Mouse (Mus musculus) Patski (cell line): ENCODE results near the gene Amhr2. TPM values are rescaled to one million over a fixed set of nuclear protein-coding genes. Genes with fewer than 3 reads are reported as not detected.

ENCODE experiments used
- ATAC-seq: fragments of 100-300 bp; one replicate; pipeline ENCODE4 v1.8.0; 2021
- CTCF ChIA-PET: fragments of 350-600 bp; sonication (Branson Sonifier 250); formaldehyde crosslinking; loops from one replicate; lab custom pipeline; 2022; ENCODE audit warnings: inconsistent platforms; lab: Charles Lee
- POLR2A ChIA-PET: fragments of 350-600 bp; sonication (Branson Sonifier 250); formaldehyde crosslinking; loops from one replicate; lab custom pipeline; 2022; ENCODE audit warnings: antibody characterized with exemption, inconsistent platforms; lab: Charles Lee
- DNase-seq: peaks from one replicate; pipeline ENCODE4 v3.0.0-alpha.2; 2011; ENCODE audit warnings: low read depth, low spot score
- H3K27me3 ChIP-seq: fragments of 371-371 bp; one replicate; pipeline ENCODE4 v1.5.1; 2021
- CTCF ChIP-seq: fragments of 100-300 bp; IDR thresholded peaks from one replicate; pipeline ENCODE4 v1.5.1; 2021
- in situ Hi-C: fragments of 300-500 bp; cut with MboI; formaldehyde crosslinking; loops from 3 replicates; pipeline ENCODE4 v1.11.1; 2018; ENCODE audit warnings: low pct_unique_long_range_greater_than_20kb, mixed read lengths
- polyA plus RNA-seq: library from polyadenylated mRNA; unstranded; gene quantifications from one replicate; pipeline ENCODE4 v1.2.3, GENCODE M21; 2021

Amhr2 gene
- polyA plus RNA-seq, 1 experiment from 2014 or later: not detected

DNA sequence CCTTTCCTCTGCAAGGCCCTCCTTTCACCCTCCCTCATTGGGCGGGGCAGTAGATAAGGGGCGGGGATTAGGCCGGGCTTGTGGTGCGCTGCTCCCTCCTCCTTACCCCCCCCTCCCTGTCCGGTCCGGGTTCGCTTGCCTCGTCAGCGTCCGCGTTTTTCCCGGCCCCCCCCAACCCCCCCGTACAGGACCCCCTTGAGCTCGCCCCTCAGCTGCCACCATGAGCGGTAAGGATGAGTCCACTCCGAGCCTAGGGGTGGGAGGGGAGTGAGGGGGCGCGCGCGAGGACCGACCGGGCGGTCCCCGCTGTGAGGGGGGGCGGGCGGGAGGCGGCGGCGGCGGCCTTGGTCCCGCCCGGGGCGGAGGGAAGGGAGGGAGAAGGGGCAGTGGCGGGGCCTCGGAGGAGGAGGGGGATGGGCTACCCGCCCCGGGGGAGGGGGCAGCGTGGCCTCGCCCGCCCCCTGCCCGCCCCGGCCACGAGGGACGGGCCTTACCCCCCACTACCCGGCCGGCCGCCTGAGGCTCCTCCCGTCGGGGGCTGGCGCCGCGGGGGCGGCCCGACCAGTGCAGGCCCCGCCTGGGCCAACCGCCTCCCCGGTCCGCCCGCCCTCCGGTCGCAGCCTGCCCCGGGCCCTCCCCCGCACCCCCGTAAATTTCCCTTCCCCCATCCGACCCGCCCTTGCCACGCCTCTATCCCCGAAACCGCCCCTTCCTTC lies 38.8 kb upstream of the Amhr2 start:
- in situ Hi-C loops: no loop called here
- ATAC-seq: no peak
- no peak for DNase-seq
- TF ChIP-seq CTCF: no peak
- CTCF ChIA-PET: interaction anchor here (1.0 kb wide), 2 partner anchors 16 to 21 kb away, joined by 3 to 4 read pairs; no protein-coding TSS in a partner anchor
- H3K27me3 ChIP-seq: no peaks in the 10 kb centered on the region
- POLR2A ChIA-PET: interaction anchor here (0.7 kb wide), 1 partner anchor 12 kb away, joined by 3 read pairs; no protein-coding TSS in a partner anchor

DNA sequence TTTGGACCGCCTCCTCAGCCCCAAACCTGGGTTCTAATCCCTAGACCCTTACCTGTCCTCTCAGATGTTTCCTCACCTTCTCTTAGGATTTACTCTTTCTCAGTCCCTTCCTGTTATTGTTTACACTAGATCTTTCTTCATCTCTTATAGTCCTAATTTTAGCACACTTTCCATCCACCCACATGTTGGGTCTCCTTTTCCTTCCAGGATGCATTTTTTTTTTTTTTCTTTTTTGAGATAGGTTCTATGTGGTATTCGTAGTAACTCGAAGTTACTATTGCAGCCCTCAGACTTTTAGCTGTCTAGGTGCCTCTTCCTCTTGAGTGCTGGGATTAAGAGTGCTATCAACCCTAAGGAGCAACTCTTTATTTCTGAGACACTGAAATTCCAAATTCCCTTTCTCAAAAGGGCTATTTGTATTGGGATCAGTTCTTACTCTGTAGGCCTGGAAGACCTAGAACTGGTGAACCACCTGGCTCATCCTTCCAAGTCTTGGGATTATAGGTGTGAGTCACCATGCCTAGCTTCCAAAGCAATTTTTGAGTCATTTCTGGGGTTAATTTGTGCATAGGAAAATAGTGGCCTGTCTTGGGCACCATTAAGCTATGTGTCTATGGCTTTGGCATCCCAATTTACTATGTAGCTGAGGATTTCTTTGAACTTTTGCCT lies 38.1 kb upstream of the Amhr2 start:
- in situ Hi-C loops: no loop called here
- TF ChIP-seq CTCF: no peak
- DNase-seq (no peak), ATAC-seq (no peak)
- no peaks in the 10 kb centered on the region for H3K27me3 ChIP-seq
- POLR2A ChIA-PET: no interaction called here
- CTCF ChIA-PET: interaction anchor here (2.3 kb wide), 1 partner anchor 11 kb away, joined by 11 read pairs; no protein-coding TSS in a partner anchor

DNA sequence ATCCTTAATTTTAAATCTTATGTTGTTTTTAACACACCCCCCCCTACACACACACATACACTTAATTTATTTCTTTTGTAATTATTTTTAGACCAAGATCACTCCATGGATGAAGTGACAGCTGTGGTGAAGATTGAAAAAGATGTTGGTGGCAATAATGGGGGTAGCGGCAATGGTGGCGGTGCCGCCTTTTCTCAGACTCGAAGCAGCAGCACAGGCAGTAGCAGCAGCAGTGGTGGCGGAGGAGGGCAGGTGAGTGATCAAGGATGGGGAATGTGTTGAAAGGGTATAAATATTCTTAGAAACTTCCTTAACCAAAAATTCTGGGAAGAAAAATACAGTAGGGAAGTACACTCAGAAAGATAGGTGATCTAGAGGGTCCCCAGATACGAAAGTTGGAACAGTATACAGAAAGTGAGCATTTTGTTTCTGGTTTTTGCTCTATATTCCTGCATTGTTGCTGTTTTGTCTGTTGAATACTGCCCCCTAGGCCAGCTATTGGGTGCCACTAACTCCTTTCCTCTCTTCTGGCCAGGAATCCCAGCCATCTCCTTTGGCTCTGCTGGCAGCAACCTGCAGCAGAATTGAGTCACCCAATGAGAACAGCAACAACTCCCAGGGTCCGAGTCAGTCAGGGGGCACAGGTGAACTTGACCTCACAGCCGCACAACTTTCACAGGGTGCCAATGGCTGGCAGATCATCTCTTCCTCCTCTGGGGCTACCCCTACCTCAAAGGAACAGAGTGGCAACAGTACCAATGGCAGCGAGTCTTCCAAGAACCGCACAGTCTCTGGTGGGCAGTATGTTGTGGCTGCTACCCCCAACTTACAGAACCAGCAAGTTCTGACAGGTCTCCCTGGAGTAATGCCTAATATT lies 37.2 kb upstream of the Amhr2 start:
- no peak for DNase-seq
- in situ Hi-C loops: no loop called here
- POLR2A ChIA-PET: no interaction called here
- CTCF ChIA-PET: interaction anchor here (1.7 to 2.3 kb wide), 2 partner anchors 10 to 12 kb away, joined by 7 to 11 read pairs; no protein-coding TSS in a partner anchor
- TF ChIP-seq CTCF: no peak
- no peaks in the 10 kb centered on the region for H3K27me3 ChIP-seq
- no peak for ATAC-seq

DNA sequence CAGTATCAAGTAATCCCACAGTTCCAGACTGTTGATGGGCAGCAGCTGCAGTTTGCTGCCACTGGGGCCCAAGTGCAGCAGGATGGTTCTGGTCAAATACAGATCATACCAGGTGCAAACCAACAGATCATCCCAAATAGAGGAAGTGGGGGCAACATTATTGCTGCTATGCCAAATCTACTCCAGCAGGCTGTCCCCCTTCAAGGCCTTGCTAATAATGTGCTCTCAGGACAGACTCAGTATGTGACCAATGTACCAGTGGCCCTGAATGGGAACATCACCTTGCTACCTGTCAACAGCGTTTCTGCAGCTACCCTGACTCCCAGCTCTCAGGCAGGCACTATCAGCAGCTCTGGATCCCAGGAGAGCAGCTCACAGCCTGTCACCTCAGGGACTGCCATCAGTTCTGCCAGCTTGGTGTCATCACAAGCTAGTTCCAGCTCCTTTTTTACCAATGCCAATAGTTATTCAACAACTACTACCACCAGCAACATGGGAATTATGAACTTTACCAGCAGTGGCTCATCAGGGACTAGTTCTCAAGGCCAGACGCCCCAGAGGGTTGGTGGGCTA lies 36.5 kb upstream of the Amhr2 start:
- no peak for ATAC-seq
- H3K27me3 ChIP-seq: no peaks in the 10 kb centered on the region
- POLR2A ChIA-PET: no interaction called here
- CTCF ChIA-PET: interaction anchor here (0.9 to 2.3 kb wide), 4 partner anchors 9 to 47 kb away, joined by 3 to 11 read pairs (median 6); no protein-coding TSS in a partner anchor
- TF ChIP-seq CTCF: no peak
- DNase-seq: no peak
- in situ Hi-C loops: no loop called here

DNA sequence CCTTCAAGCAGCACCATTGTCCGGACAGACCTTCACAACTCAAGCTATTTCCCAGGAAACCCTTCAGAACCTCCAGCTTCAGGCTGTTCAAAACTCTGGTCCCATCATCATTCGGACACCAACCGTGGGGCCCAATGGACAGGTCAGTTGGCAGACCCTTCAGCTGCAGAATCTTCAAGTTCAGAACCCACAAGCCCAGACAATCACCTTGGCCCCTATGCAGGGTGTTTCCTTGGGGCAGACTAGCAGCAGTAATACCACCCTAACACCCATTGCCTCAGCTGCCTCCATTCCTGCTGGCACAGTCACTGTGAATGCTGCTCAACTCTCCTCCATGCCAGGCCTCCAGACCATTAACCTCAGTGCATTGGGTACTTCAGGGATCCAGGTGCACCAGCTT lies 35.9 kb upstream of the Amhr2 start:
- DNase-seq: no peak
- ATAC-seq: no peak
- CTCF ChIA-PET: interaction anchor here (0.9 to 1.7 kb wide), 3 partner anchors 11 to 47 kb away, joined by 3 to 7 read pairs (median 4); no protein-coding TSS in a partner anchor
- no peak for TF ChIP-seq CTCF
- in situ Hi-C loops: no loop called here
- H3K27me3 ChIP-seq: no peaks in the 10 kb centered on the region
- POLR2A ChIA-PET: no interaction called here

DNA sequence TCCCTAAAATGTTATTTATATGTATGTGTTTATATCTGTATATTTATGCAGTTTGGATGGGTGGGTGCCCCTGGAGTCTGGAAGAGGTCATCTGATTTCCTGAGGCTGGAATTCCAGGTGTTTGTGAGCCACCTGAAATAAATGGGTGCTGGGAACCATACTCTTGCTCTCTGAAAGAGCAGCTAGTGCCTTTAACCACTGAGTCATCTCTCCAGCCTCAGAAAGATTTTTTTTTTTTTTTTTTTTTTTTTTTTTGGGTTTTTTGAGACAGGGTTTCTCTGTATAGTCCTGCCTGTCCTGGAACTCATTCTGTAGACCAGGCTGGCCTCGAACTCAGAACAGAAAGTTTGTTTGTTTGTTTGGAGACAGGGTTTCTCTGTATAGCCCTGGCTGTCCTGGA lies 34.1 kb upstream of the Amhr2 start:
- in situ Hi-C loops: no loop called here

DNA sequence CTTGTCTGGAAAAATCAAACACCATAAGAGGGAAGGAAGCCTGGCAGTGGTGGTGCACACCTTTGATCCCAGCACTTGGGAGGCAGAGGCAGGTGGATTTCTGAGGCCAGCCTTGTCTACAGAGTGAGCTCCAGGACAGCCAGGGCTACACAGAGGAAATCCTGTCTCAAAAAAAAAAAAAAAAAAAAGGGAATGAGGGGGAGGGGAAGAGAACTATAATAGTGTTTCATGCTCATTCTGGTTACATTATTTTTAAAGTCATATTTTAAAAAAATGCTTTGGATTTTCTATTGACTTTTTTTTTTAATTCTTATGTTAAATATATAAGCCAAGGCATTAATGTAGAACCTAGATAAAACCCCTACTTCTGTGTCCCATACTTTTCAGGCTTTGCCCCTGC lies 31.5 kb upstream of the Amhr2 start:
- in situ Hi-C loops: no loop called here
- ChIA-PET CTCF (interaction anchor here (1.3 kb wide), 1 partner anchor 32 kb away, joined by 4 read pairs; no protein-coding TSS in a partner anchor), POLR2A (interaction anchor here (0.7 kb wide), 1 partner anchor 1027 kb away, joined by 6 read pairs; no protein-coding TSS in a partner anchor)
- DNase-seq (no peak), ATAC-seq (no peak)
- no peak for TF ChIP-seq CTCF
- no peaks in the 10 kb centered on the region for H3K27me3 ChIP-seq

More for the DNA sequence above, 34.1 kb upstream of the Amhr2 start:
- ChIA-PET POLR2A (interaction anchor here (0.6 kb wide), 1 partner anchor 89 kb away, joined by 3 read pairs; no protein-coding TSS in a partner anchor), CTCF (no interaction called here)
- DNase-seq (no peak), ATAC-seq (no peak)
- no peak for TF ChIP-seq CTCF
- no peaks in the 10 kb centered on the region for H3K27me3 ChIP-seq

DNA sequence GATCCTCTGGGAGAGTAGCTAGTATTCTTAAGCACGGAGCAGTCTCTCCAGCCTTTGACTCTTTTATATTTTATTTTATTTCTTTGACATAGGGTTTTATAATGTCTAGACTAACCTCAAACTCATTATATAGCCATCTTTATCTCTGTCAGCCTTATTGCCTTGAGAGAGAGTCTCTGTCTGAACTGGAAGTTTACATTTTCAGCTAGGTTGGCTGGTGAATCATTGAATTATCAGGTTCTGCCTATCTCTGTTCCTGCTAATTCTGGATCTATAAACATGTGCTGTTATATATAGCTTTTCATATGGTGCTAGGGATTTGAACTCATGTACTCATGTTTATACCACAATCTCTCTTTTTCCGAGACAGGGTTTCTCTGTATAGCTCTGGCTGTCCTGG lies 27.6 kb upstream of the Amhr2 start:
- H3K27me3 ChIP-seq: no peaks in the 10 kb centered on the region
- ATAC-seq (no peak), DNase-seq (no peak)
- TF ChIP-seq CTCF: no peak
- POLR2A ChIA-PET: no interaction called here
- in situ Hi-C loops: no loop called here
- CTCF ChIA-PET: interaction anchor here (1.0 to 2.1 kb wide), 4 partner anchors 10 to 18 kb away, joined by 3 to 11 read pairs (median 4); no protein-coding TSS in a partner anchor

DNA sequence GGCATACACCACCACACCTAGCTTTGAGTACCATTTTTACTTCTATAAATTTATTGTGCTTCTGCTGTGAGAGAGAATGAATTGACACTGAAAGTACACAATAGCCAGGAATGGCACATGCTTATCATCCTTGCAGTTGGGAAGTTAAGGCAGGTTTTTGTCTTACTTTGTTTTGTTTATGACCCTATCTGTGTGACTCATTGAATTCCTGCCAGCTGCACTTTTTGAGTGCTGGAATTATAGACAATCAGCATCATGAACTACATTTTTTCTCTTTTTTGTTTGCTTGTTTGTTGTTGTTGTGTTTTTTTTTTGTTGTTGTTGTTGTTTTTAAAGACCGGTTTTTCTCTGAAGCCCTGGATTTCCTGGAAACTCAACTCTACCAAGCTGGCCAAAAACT lies 24.2 kb upstream of the Amhr2 start:
- CTCF ChIA-PET: interaction anchor here (1.0 to 5.0 kb wide), 13 partner anchors 9 to 135 kb away, joined by 3 to 26 read pairs (median 7); no protein-coding TSS in a partner anchor
- POLR2A ChIA-PET: no interaction called here
- no peaks in the 10 kb centered on the region for H3K27me3 ChIP-seq
- no peak for TF ChIP-seq CTCF
- DNase-seq: no peak
- no peak for ATAC-seq
- in situ Hi-C loops: no loop called here
